Mouse (Mus musculus) spleen, adult 2 months (tissue): ENCODE data around the gene Bean1. TPM values are rescaled to one million over a fixed set of nuclear protein-coding genes. Genes with fewer than 3 reads are reported as not detected.

Experiments used
- DNase-seq, 2 experiments: peaks; one replicate each; pipeline versions ENCODE4 v3.0.0 to v3.0.0-alpha.2; 2012 to 2021; ENCODE audit warnings: low spot score in 2 of 2, low read depth in 1 of 2
- H3K27ac ChIP-seq: fragments of 200-500 bp; 2 replicates; pipeline ENCODE4 v1.5.1; 2012; ENCODE audit warnings: low read length, inconsistent platforms; ENCODE audit not compliant: insufficient read depth
- H3K27me3 ChIP-seq: fragments of 200-500 bp; 2 replicates; pipeline ENCODE4 v1.6.1; 2012; ENCODE audit warnings: mild to moderate bottlenecking, moderate library complexity, low read length, inconsistent platforms; ENCODE audit not compliant: control insufficient read depth, insufficient read depth
- H3K36me3 ChIP-seq: fragments of 200-500 bp; 2 replicates; pipeline ENCODE4 v1.6.1; 2012; ENCODE audit warnings: mild to moderate bottlenecking, low read length, inconsistent platforms; ENCODE audit not compliant: control insufficient read depth, insufficient read depth
- H3K4me1 ChIP-seq: fragments of 200-500 bp; 2 replicates; pipeline ENCODE4 v1.6.1; 2011; ENCODE audit warnings: inconsistent platforms; ENCODE audit not compliant: control insufficient read depth, insufficient read depth, insufficient read length
- H3K4me3 ChIP-seq: fragments of 200-500 bp; 2 replicates; pipeline ENCODE4 v1.5.1; 2011; ENCODE audit warnings: mild to moderate bottlenecking, inconsistent platforms; ENCODE audit not compliant: insufficient read depth, insufficient read length; ENCODE audit errors: extremely low read depth
- CTCF ChIP-seq: fragments of 200-500 bp; IDR thresholded peaks from 2 replicates; pipeline ENCODE4 v1.5.1; 2011; ENCODE audit warnings: mild to moderate bottlenecking, inconsistent platforms; ENCODE audit not compliant: insufficient read depth, insufficient read length, insufficient replicate concordance; ENCODE audit errors: extremely low read depth
- POLR2A ChIP-seq: fragments of 200-500 bp; IDR thresholded peaks from 2 replicates; pipeline ENCODE4 v1.6.1; 2011; ENCODE audit warnings: low read depth, low read length, inconsistent platforms
- WGBS: fragments of 180-500 bp; shearing (Covaris S2); methylation state at CpG from one replicate; pipeline ENCODE4 v1.1.7; 2018; 5-methylcytosine and 5-hydroxymethylcytosine counted together
- polyA plus RNA-seq: library from polyadenylated mRNA; depleted of rRNA; stranded (reverse); fragments of >200 nt; gene quantifications from 2 replicates; pipeline ENCODE4 v1.2.3, GENCODE M21; 2012

Bean1 gene
- polyA plus RNA-seq, 1 experiment: 0.72 TPM

GRCm38 (mm10) chr8:104219079-104219478 is 48.8 kb downstream of the Bean1 start:
- peak; percentile 82; the same call in 1 of the 2 replicates for TF ChIP-seq CTCF
- TF ChIP-seq POLR2A: no peak
- Histone ChIP-seq H3K36me3 (no peaks in the 10 kb centered on the region), H3K27me3 (no peaks in the 10 kb centered on the region), H3K27ac (no peak overlapping the region), H3K4me1 (no peaks in the 10 kb centered on the region; the same call in 1 of the 2 replicates), H3K4me3 (no peak overlapping the region)
- whole genome bisulfite sequencing: 16% methylated on average over 11 of the region's 11 CpGs
- DNase-seq: peak; percentile 45 to 65

GRCm38 (mm10) chr8:104219806-104220205 is 49.6 kb downstream of the Bean1 start:
- WGBS: 44% methylated on average over 5 of the region's 5 CpGs
- H3K4me3 ChIP-seq: no peak overlapping the region
- no peaks in the 10 kb centered on the region; the same call in 1 of the 2 replicates for H3K4me1 ChIP-seq
- no peak overlapping the region for H3K27ac ChIP-seq
- no peaks in the 10 kb centered on the region for H3K36me3 ChIP-seq
- H3K27me3 ChIP-seq: no peaks in the 10 kb centered on the region
- peak; percentile 41 to 74 for DNase-seq
- no peak for TF ChIP-seq POLR2A
- TF ChIP-seq CTCF: peak; percentile 91; the same call in 1 of the 2 replicates

- no peak overlapping the region for H3K4me3 ChIP-seq
- no peak for TF ChIP-seq CTCF
- no peak for TF ChIP-seq POLR2A
- peaks cover 52% of the 10 kb centered on the region for H3K36me3 ChIP-seq
- H3K4me1 ChIP-seq: no peaks in the 10 kb centered on the region
- H3K27me3 ChIP-seq: no peaks in the 10 kb centered on the region
- WGBS: 93% methylated on average over 5 of the region's 5 CpGs
- no peak for DNase-seq
- no peak overlapping the region for H3K27ac ChIP-seq
Observed at GRCm38 (mm10) chr8:104227048-104227447, 56.8 kb downstream of the Bean1 start.

- no peak for DNase-seq
- H3K4me3 ChIP-seq: no peak overlapping the region
- H3K4me1 ChIP-seq: peaks cover 3% of the 10 kb centered on the region; the same call in 1 of the 2 replicates
- 82% methylated on average over 9 of the region's 9 CpGs for WGBS
- no peak overlapping the region for H3K27ac ChIP-seq
- TF ChIP-seq POLR2A (no peak), CTCF (no peak)
- peaks cover 56% of the 10 kb centered on the region for H3K36me3 ChIP-seq
- H3K27me3 ChIP-seq: no peaks in the 10 kb centered on the region
Observed at GRCm38 (mm10) chr8:104230377-104230776, 60.1 kb downstream of the Bean1 start.

- WGBS: 87% methylated on average over 4 of the region's 4 CpGs
- Histone ChIP-seq H3K4me1 (peaks cover 3% of the 10 kb centered on the region; the same call in 1 of the 2 replicates), H3K36me3 (peaks cover 53% of the 10 kb centered on the region), H3K27ac (no peak overlapping the region), H3K27me3 (no peaks in the 10 kb centered on the region), H3K4me3 (no peak overlapping the region)
- DNase-seq: no peak
- TF ChIP-seq CTCF (no peak), POLR2A (no peak)
Observed at GRCm38 (mm10) chr8:104232039-104232438, 61.8 kb downstream of the Bean1 start.

- H3K4me1 ChIP-seq: peaks cover 3% of the 10 kb centered on the region; the same call in 1 of the 2 replicates
- TF ChIP-seq CTCF (no peak), POLR2A (no peak)
- H3K36me3 ChIP-seq: peaks cover 51% of the 10 kb centered on the region
- 52% methylated on average over 5 of the region's 5 CpGs for WGBS
- no peak overlapping the region for H3K4me3 ChIP-seq
- no peaks in the 10 kb centered on the region for H3K27me3 ChIP-seq
- DNase-seq: peak in 1 of 2 experiments; percentile 37
- H3K27ac ChIP-seq: peak overlapping the region; percentile 43
Observed at GRCm38 (mm10) chr8:104232919-104233318, 62.7 kb downstream of the Bean1 start.

GRCm38 (mm10) chr8:104234573-104234972 is 64.3 kb downstream of the Bean1 start:
- no peak overlapping the region for H3K4me3 ChIP-seq
- H3K4me1 ChIP-seq: peaks cover 14% of the 10 kb centered on the region; the same call in 1 of the 2 replicates
- TF ChIP-seq CTCF: no peak
- TF ChIP-seq POLR2A: no peak
- H3K27me3 ChIP-seq: no peaks in the 10 kb centered on the region
- no peak overlapping the region for H3K27ac ChIP-seq
- H3K36me3 ChIP-seq: peaks cover 43% of the 10 kb centered on the region
- 89% methylated on average over 6 of the region's 6 CpGs for WGBS
- DNase-seq: no peak
